In genomic region chr5:118057508-118058111, GRCm38 (mm10) we compare ENCODE assay signal across 10 mouse cellular contexts. TPM values are rescaled to one million over a fixed set of nuclear protein-coding genes. Genes with fewer than 3 reads are reported as not detected.
DNase-seq lines count a peak whose midpoint lies in the region; ATAC-seq lines count a peak whose summit lies in the region.
"Had no signal": no experiment of that assay in that cellular context is flagged by ENCODE, and none has a peak within 500 bp of the region (broad histone marks: within the 10 kb centered on the region; RNA-seq: fewer than 3 reads in every experiment).

No protein-coding gene starts in this region.

- H3K4me3 ChIP-seq in kidney, embryonic 15.5 days (replicated peaks), result no peak overlapping the region
- H3K4me3 ChIP-seq in heart, embryonic 15.5 days, result no peak overlapping the region

- DNase-seq in kidney, postnatal 14 days, result no peak
- DNase-seq in forelimb bud, embryonic 11.5 days (ENCODE audit: low read depth, low spot score), result peak; percentile 67
- DNase-seq in lung, postnatal 25 days (ENCODE audit: low spot score), result peak; percentile 61
- DNase-seq in T-cell, adult 2 months (ENCODE audit: low spot score), result no peak
- no peak for DNase-seq in gastrocnemius, adult 8-10 months (ENCODE audit: low spot score in 2 of 2)
- DNase-seq: right cerebral cortex, postnatal 4 days; thymus, postnatal 14 days had no signal

- H3K27ac ChIP-seq in kidney, embryonic 15.5 days, result peak overlapping the region; percentile 29; the same call in 1 of the 2 replicates
- H3K27ac ChIP-seq in heart, embryonic 15.5 days, result peak overlapping the region; percentile 87

- H3K4me1 ChIP-seq in kidney, embryonic 15.5 days, result peaks cover 21% of the 10 kb centered on the region
- H3K4me1 ChIP-seq in heart, embryonic 15.5 days (replicated peaks), result peaks cover 35% of the 10 kb centered on the region

- no peak for ATAC-seq in kidney, embryonic 15.5 days (replicated peaks; ENCODE audit: low FRiP score)
- ATAC-seq in heart, embryonic 15.5 days (replicated peaks; ENCODE audit: insufficient number of reproducible peaks, insufficient read depth, low FRiP score, low read depth), result peak; percentile 86
- ATAC-seq: intestine, postnatal 0 days had no signal

- no peaks in the 10 kb centered on the region for H3K27me3 ChIP-seq in kidney, embryonic 15.5 days
- H3K27me3 ChIP-seq in heart, embryonic 15.5 days, result no peaks in the 10 kb centered on the region

- no peak overlapping the region for H3K4me2 ChIP-seq in kidney, embryonic 15.5 days
- peak overlapping the region; percentile 3; the same call in 1 of the 2 replicates for H3K4me2 ChIP-seq in heart, embryonic 15.5 days

- H3K9me3 ChIP-seq in kidney, embryonic 15.5 days (replicated peaks), result no peaks in the 10 kb centered on the region
- no peaks in the 10 kb centered on the region for H3K9me3 ChIP-seq in heart, embryonic 15.5 days (replicated peaks)

- H3K36me3 ChIP-seq in kidney, embryonic 15.5 days, result no peaks in the 10 kb centered on the region
- no peaks in the 10 kb centered on the region for H3K36me3 ChIP-seq in heart, embryonic 15.5 days

- no peak overlapping the region for H3K9ac ChIP-seq in kidney, embryonic 15.5 days
- no peak overlapping the region for H3K9ac ChIP-seq in heart, embryonic 15.5 days

- WGBS in kidney, embryonic 15.5 days, result 31% methylated on average over 8 of the region's 8 CpGs
- WGBS in heart, embryonic 15.5 days, result 29% methylated on average over 8 of the region's 8 CpGs

RNA-seq across cellular contexts. Expression of gene Tesc, which starts 30.1 kb away (rescaled TPM):
- polyA plus RNA-seq in kidney, embryonic 15.5 days (2015; fragmentation: Nextera tagmentation; extraction: Ambion mirVana), result 17.1 and 18.6 TPM in 2 replicates
- polyA plus RNA-seq in heart, embryonic 15.5 days (2015; fragmentation: Nextera tagmentation; extraction: Ambion mirVana), result 10.1 and 11.0 TPM in 2 replicates
- total RNA-seq in gastrocnemius, adult 8-10 months (2022), result 1 to 10 TPM in 1 of 4 experiments, under 1 TPM in 2, not detected in 1; 0.41 to 1.3 (median 0.75) TPM

Comparison
In these comparisons a context has a peak if more than half of its experiments do, and no peak if none do; other contexts are left out.
1. DNase-seq: peak in forelimb bud, embryonic 11.5 days (single experiment) and lung, postnatal 25 days (single experiment); none in kidney, postnatal 14 days (single experiment), T-cell, adult 2 months (single experiment) and gastrocnemius, adult 8-10 months (0 of 2).